Mouse (Mus musculus) limb, embryonic 13.5 days (tissue): ENCODE measurements at regions not wholly inside any gene's neighbourhood (a gene's known extent, or its start where the extent isn't known, plus 50 kb on each side); places are given as distances from the start of the nearest gene placed in this dataset. TPM values are rescaled to one million over a fixed set of nuclear protein-coding genes. Genes with fewer than 3 reads are reported as not detected.

Experiments
- ATAC-seq: fragments of 200-750 bp; cut with Nextera tagmentation; 2 replicates; pipeline ENCODE4 v1.8.0; 2017; ENCODE audit warnings: low read depth, moderate number of reproducible peaks, moderate TSS enrichment; ENCODE audit not compliant: low FRiP score
- H3K27ac ChIP-seq: fragments of 300-500 bp; sonication (generic); 2 replicates; pipeline ENCODE4 v1.5.1; 2015; ENCODE audit warnings: inconsistent platforms, mild to moderate bottlenecking, moderate library complexity
- H3K27me3 ChIP-seq: fragments of 300-500 bp; sonication (generic); 2 replicates; pipeline ENCODE4 v1.6.1; 2015; ENCODE audit warnings: mild to moderate bottlenecking, inconsistent platforms
- H3K36me3 ChIP-seq: fragments of 300-500 bp; sonication (generic); 2 replicates; pipeline ENCODE4 v1.6.1; 2015; ENCODE audit warnings: inconsistent platforms, mild to moderate bottlenecking, moderate library complexity
- H3K4me1 ChIP-seq: fragments of 300-500 bp; sonication (generic); 2 replicates; pipeline ENCODE4 v1.6.1; 2015; ENCODE audit warnings: inconsistent platforms
- H3K4me2 ChIP-seq: fragments of 300-500 bp; sonication (generic); replicated peaks from 2 replicates; pipeline ENCODE4 v1.6.1; 2015; ENCODE audit warnings: inconsistent platforms, mild to moderate bottlenecking, moderate library complexity
- H3K4me3 ChIP-seq: fragments of 300-500 bp; sonication (generic); 2 replicates; pipeline ENCODE4 v1.5.1; 2015; ENCODE audit warnings: moderate library complexity, mild to moderate bottlenecking, inconsistent platforms
- H3K9ac ChIP-seq: fragments of 300-500 bp; sonication (generic); 2 replicates; pipeline ENCODE4 v1.6.1; 2015; ENCODE audit warnings: mild to moderate bottlenecking, inconsistent platforms
- H3K9me3 ChIP-seq: fragments of 300-500 bp; sonication (generic); 2 replicates; pipeline ENCODE4 v1.6.1; 2016; ENCODE audit warnings: inconsistent platforms
- WGBS: fragments of 180-500 bp; shearing (Covaris S2); methylation state at CpG from one replicate; pipeline ENCODE4 v1.1.7; 2015; 5-methylcytosine and 5-hydroxymethylcytosine counted together
- microRNA-seq: library from miRNA; unstranded; fragments of <30 nt; microRNA quantifications from one replicate; pipeline ENCODE4, GENCODE M21; 2016

DNA sequence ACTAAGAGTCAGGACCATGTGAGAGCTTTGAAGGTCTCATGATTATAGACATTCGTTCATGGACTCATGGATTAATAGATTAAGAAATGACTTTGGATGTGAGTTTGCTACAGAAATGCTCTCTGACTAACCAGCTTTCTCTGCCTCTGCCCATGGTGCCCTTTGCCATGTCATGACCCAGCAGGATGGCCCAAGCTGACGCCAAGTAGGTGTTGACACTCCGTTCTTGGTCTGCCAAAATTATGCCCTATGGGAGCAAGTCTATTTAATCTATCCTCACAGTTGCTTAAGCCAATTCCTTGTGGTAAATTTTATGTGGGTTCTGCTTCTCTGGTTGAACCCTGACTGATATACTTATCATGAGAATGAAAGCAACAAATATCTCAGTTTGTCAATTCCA lies 73.7 kb upstream of the Gm9747 start:
- Histone ChIP-seq H3K4me3 (no peak overlapping the region), H3K4me1 (no peaks in the 10 kb centered on the region), H3K36me3 (no peaks in the 10 kb centered on the region), H3K27me3 (no peaks in the 10 kb centered on the region), H3K4me2 (no peak overlapping the region), H3K9ac (no peak overlapping the region), H3K9me3 (no peaks in the 10 kb centered on the region), H3K27ac (no peak overlapping the region)
- WGBS, result 85% methylated on average over 3 of the region's 3 CpGs
- ATAC-seq, result no peak

DNA sequence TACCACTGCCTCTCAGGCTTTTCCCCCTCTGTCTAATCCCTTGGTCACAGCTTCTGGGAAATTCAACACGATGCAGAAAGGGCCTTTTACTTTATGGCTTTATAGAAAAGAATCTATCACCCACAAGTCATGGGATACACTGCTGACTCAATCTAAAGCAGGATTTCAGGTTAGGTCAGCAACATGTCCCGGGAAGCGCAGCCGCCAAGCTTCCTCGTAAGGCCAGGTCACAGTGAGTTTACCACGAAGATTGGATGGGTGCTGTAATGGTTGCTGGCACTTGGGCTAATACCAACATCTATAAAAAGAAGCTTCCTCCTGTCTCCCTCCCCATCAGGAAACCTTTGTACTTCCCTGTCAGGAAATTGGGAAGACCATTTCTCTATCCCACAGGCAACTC lies 70.0 kb upstream of the Gm9747 start:
- Histone ChIP-seq H3K4me2 (no peak overlapping the region), H3K9ac (no peak overlapping the region), H3K27ac (no peak overlapping the region), H3K9me3 (no peaks in the 10 kb centered on the region), H3K4me3 (no peak overlapping the region), H3K27me3 (no peaks in the 10 kb centered on the region), H3K36me3 (no peaks in the 10 kb centered on the region), H3K4me1 (no peaks in the 10 kb centered on the region)
- WGBS, result 77% methylated on average over 6 of the region's 6 CpGs
- no peak for ATAC-seq

DNA sequence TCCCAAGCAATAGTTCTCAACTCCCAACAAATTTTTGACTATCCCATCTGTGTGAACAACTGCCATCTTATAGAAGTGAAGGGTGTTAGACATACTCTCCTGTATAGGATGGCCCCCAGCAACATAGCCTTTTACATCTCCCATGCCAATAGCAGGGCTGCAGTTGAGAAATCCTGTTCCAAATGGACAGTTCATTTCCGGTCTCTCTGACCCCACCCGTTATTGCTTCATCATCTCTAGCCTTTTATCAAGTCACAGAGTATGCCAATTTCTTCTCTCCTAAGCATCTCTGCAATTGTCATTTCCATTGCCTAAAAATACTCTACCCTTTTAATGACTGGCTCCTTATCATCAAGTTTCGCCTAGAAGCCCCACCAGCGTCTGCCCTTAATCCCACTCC lies 64.8 kb upstream of the Gm9747 start:
- no peaks in the 10 kb centered on the region for H3K9me3 ChIP-seq
- H3K27me3 ChIP-seq, result no peaks in the 10 kb centered on the region
- H3K36me3 ChIP-seq, result no peaks in the 10 kb centered on the region
- H3K27ac ChIP-seq, result no peak overlapping the region
- no peaks in the 10 kb centered on the region for H3K4me1 ChIP-seq
- H3K4me2 ChIP-seq, result no peak overlapping the region
- no peak overlapping the region for H3K4me3 ChIP-seq
- no peak overlapping the region for H3K9ac ChIP-seq
- WGBS, result 83% methylated on average over 4 of the region's 4 CpGs
- no peak for ATAC-seq

DNA sequence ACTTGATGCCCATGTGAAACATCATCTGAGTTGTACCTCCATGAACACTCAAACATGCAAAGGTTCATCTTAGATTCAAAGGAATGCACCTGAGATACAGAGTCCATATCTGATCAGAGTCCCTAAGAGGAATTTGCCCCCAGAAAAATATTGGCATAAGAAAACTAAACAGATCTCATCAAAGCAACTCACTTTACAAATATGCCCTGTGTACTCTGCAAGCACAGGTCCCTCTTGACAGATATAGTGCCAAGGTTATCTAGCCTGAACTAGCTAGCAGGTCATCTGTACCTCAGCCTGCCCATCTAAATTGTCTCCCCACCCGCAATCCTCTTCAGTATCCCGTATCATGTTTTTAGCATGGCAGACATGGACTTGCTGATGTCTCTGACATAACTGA lies 64.0 kb upstream of the Gm9747 start:
- Histone ChIP-seq H3K27me3 (no peaks in the 10 kb centered on the region), H3K27ac (no peak overlapping the region), H3K9me3 (no peaks in the 10 kb centered on the region), H3K9ac (no peak overlapping the region), H3K4me2 (no peak overlapping the region), H3K36me3 (no peaks in the 10 kb centered on the region), H3K4me1 (no peaks in the 10 kb centered on the region), H3K4me3 (no peak overlapping the region)
- ATAC-seq, result no peak
- WGBS, result 96% methylated on average over 2 of the region's 2 CpGs

DNA sequence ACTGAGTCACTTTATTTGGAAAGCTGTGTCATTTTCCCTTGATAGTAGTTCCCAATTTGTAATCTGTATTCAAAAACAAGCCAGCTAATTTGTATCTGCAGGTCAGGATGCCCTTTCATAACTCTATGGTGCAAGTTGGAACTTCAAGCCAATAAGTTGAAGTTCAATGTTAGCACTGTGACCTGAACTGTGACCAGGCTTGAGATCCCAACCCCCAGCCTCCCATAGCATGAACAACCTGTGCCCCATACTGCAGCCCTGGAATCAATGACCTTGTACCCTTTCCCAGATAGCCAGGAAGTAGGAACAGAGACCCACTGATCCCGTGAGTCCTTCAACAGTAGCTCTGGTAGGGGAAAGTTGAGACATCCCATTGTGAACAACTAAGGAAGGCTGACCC lies 52.5 kb upstream of the Gm9747 start:
- Histone ChIP-seq H3K27ac (no peak overlapping the region), H3K4me1 (no peaks in the 10 kb centered on the region), H3K4me3 (no peak overlapping the region), H3K27me3 (no peaks in the 10 kb centered on the region), H3K36me3 (no peaks in the 10 kb centered on the region), H3K4me2 (no peak overlapping the region), H3K9ac (no peak overlapping the region), H3K9me3 (no peaks in the 10 kb centered on the region)
- 67% methylated on average over 1 of the region's 1 CpGs for WGBS
- no peak for ATAC-seq

Small RNA genes lying in the stretch of these regions (microRNA-seq; reads per million reads assigned to microRNA genes)
- not detected for gene Mir6344
